In genomic region chr16:93817371-93817770, GRCm38 (mm10) we compare ENCODE assay signal across 14 mouse cellular contexts. TPM values are rescaled to one million over a fixed set of nuclear protein-coding genes. Genes with fewer than 3 reads are reported as not detected.
DNase-seq lines count a peak whose midpoint lies in the region; ATAC-seq and TF ChIP-seq lines count a peak whose summit lies in the region.
"Had no signal": no experiment of that assay in that cellular context is flagged by ENCODE, and none has a peak within 500 bp of the region (broad histone marks: within the 10 kb centered on the region; RNA-seq: fewer than 3 reads in every experiment).

No protein-coding gene starts in this region.

- no peaks in the 10 kb centered on the region for H3K79me2 ChIP-seq in CH12.LX (replicated peaks; ENCODE audit: control insufficient read depth, extremely low read depth, insufficient read depth, poor library complexity, severe bottlenecking)

- H3K27me3 ChIP-seq in heart, postnatal 0 days (ENCODE audit: control insufficient read depth, insufficient read depth, low read length): no peaks in the 10 kb centered on the region
- H3K27me3 ChIP-seq in heart, embryonic 10.5 days (ENCODE audit: insufficient read depth, poor library complexity, severe bottlenecking): 0 out of 2 replicates have a peak, but pooled peaks cover 6% of the 10 kb centered on the region
- no peaks in the 10 kb centered on the region for H3K27me3 ChIP-seq in CH12.LX (replicated peaks)
- no peaks in the 10 kb centered on the region for H3K27me3 ChIP-seq in liver, embryonic 14.5 days (ENCODE audit: control insufficient read depth, insufficient read depth, low read length)
- no peaks in the 10 kb centered on the region for H3K27me3 ChIP-seq in midbrain, embryonic 11.5 days (ENCODE audit: control insufficient read depth, insufficient read depth, low read length)
- H3K27me3 ChIP-seq in kidney, adult 2 months (replicated peaks; ENCODE audit: control insufficient read depth, insufficient read depth, low read length): no peaks in the 10 kb centered on the region
- H3K27me3 ChIP-seq: embryonic facial prominence, embryonic 15.5 days; forebrain, embryonic 13.5 days; kidney, embryonic 15.5 days had no signal

- no peak for ATAC-seq in heart, postnatal 0 days (ENCODE audit: insufficient read depth, low read depth)
- no peak for ATAC-seq in liver, embryonic 14.5 days (ENCODE audit: insufficient read depth)
- ATAC-seq in midbrain, embryonic 11.5 days (ENCODE audit: low FRiP score): no peak
- ATAC-seq: forebrain, embryonic 13.5 days had no signal

- no peak for TF ChIP-seq EP300 in heart, postnatal 0 days (IDR thresholded peaks at IDR 0.05; ENCODE audit: low read depth)
- no peak for TF ChIP-seq EP300 in CH12.LX (IDR thresholded peaks at IDR 0.05; ENCODE audit: low read length)
- TF ChIP-seq EP300 in liver, embryonic 14.5 days (IDR thresholded peaks at IDR 0.05; ENCODE audit: low read depth): no peak

- in situ Hi-C loops in CH12.LX (cut with MboI; ENCODE audit: low pct_ligation_motif_present, low pct_unique_long_range_greater_than_20kb, low sequenced_read_pairs) (no loop called here), ES-E14 (cut with MboI; ENCODE audit: low sequenced_read_pairs in 2 of 2, unreplicated experiment in 2 of 2) (no loop called here)

- no peak overlapping the region for H3K4me2 ChIP-seq in heart, postnatal 0 days (ENCODE audit: low read depth, low read length)
- peak overlapping the region; percentile 45; the same call in 1 of the 2 replicates for H3K4me2 ChIP-seq in CH12.LX (ENCODE audit: insufficient read depth, low read depth, poor library complexity, severe bottlenecking)
- H3K4me2 ChIP-seq in liver, embryonic 14.5 days (ENCODE audit: low read depth): peak overlapping the region; percentile 75
- H3K4me2 ChIP-seq in midbrain, embryonic 11.5 days: no peak overlapping the region
- H3K4me2 ChIP-seq: forebrain, embryonic 13.5 days; limb, embryonic 13.5 days had no signal

- no peak overlapping the region for H3K9ac ChIP-seq in heart, postnatal 0 days (replicated peaks; ENCODE audit: low read depth, low read length)
- H3K9ac ChIP-seq in CH12.LX (ENCODE audit: insufficient read depth, low read depth) (peak overlapping the region; percentile 26), ES-E14 (ENCODE audit: insufficient read depth, low read depth, low read length, poor library complexity, severe bottlenecking) (peak overlapping the region; percentile 64; the same call in 1 of the 2 replicates)
- H3K9ac ChIP-seq in liver, embryonic 14.5 days (replicated peaks): no peak overlapping the region
- no peak overlapping the region for H3K9ac ChIP-seq in midbrain, embryonic 11.5 days (ENCODE audit: low read length)
- H3K9ac ChIP-seq: embryonic facial prominence, embryonic 15.5 days; forebrain, embryonic 13.5 days; kidney, embryonic 15.5 days; limb, embryonic 13.5 days had no signal

- H3K4me1 ChIP-seq in heart, postnatal 0 days (ENCODE audit: control insufficient read depth, insufficient read depth): peaks cover 8% of the 10 kb centered on the region; the same call in 1 of the 2 replicates
- peaks cover 12% of the 10 kb centered on the region for H3K4me1 ChIP-seq in heart, embryonic 10.5 days
- H3K4me1 ChIP-seq in CH12.LX (ENCODE audit: control insufficient read depth in 1 of 2, insufficient read depth in 2 of 2) (peaks cover 16 to 38% of the 10 kb centered on the region in 2 experiments), ES-E14 (ENCODE audit: control insufficient read depth in 2 of 2, insufficient read depth in 2 of 2, low read length in 2 of 2, poor library complexity in 1 of 2) (peaks cover 0 to 14% of the 10 kb centered on the region in 2 experiments; a peak in 2 of 4 replicates)
- peaks cover 37 to 38% of the 10 kb centered on the region in 2 experiments for H3K4me1 ChIP-seq in liver, embryonic 14.5 days (replicated peaks; ENCODE audit: control insufficient read depth in 2 of 2, insufficient read depth in 2 of 2, low read length in 1 of 2)
- no peaks in the 10 kb centered on the region for H3K4me1 ChIP-seq in midbrain, embryonic 11.5 days (ENCODE audit: control insufficient read depth, insufficient read depth, low read length)
- H3K4me1 ChIP-seq in kidney, adult 2 months (ENCODE audit: control insufficient read depth, insufficient read depth, low read length): peaks cover 14% of the 10 kb centered on the region; the same call in 1 of the 2 replicates
- H3K4me1 ChIP-seq: midbrain, embryonic 10.5 days had no signal

- 0 out of 2 replicates have a peak, but pooled peaks cover 2% of the 10 kb centered on the region for H3K36me3 ChIP-seq in heart, postnatal 0 days (replicated peaks; ENCODE audit: control insufficient read depth, insufficient read depth, low read length)
- peaks cover under 1% of the 10 kb centered on the region; the same call in 1 of the 2 replicates for H3K36me3 ChIP-seq in heart, embryonic 10.5 days
- H3K36me3 ChIP-seq in CH12.LX (replicated peaks in 1 of 2; ENCODE audit: control insufficient read depth in 1 of 2, insufficient read depth in 1 of 2, low read length in 1 of 2) (no peaks in the 10 kb centered on the region), ES-E14 (ENCODE audit: control insufficient read depth, insufficient read depth, low read length, poor library complexity, severe bottlenecking) (peaks cover under 1% of the 10 kb centered on the region; the same call in 1 of the 2 replicates)
- no peaks in the 10 kb centered on the region for H3K36me3 ChIP-seq in liver, embryonic 14.5 days (replicated peaks; ENCODE audit: control insufficient read depth, insufficient read depth, low read depth)
- H3K36me3 ChIP-seq in midbrain, embryonic 11.5 days (ENCODE audit: control insufficient read depth, insufficient read depth, low read length): 0 out of 2 replicates have a peak, but pooled peaks cover 2% of the 10 kb centered on the region
- no peaks in the 10 kb centered on the region for H3K36me3 ChIP-seq in kidney, adult 2 months (ENCODE audit: control insufficient read depth, insufficient read depth, low read length)
- H3K36me3 ChIP-seq: embryonic facial prominence, embryonic 15.5 days had no signal

- 83% methylated on average over 5 of the region's 5 CpGs for WGBS in heart, postnatal 0 days
- WGBS in heart, embryonic 10.5 days: 89% methylated on average over 5 of the region's 5 CpGs
- WGBS in liver, embryonic 14.5 days (ENCODE audit: insufficient replicate concordance): 70% methylated on average over 5 of the region's 5 CpGs
- WGBS in midbrain, embryonic 11.5 days: 88% methylated on average over 5 of the region's 5 CpGs
- WGBS in kidney, adult 2 months: 73% methylated on average over 5 of the region's 5 CpGs

- dilution Hi-C loops in CH12.LX (cut with MboI; ENCODE audit: extremely low pct_ligation_motif_present, extremely low pct_unique_long_range_greater_than_20kb, low sequenced_read_pairs): no loop called here

- TF ChIP-seq POLR2A in CH12.LX (IDR thresholded peaks at IDR 0.05; ENCODE audit: low read depth, low read length): no peak
- TF ChIP-seq POLR2A in kidney, adult 2 months (IDR thresholded peaks at IDR 0.05; ENCODE audit: low read depth, low read length): no peak

- no peak for DNase-seq in heart, postnatal 0 days (ENCODE audit: low spot score)
- DNase-seq in heart, embryonic 10.5 days (ENCODE audit: low spot score): no peak
- DNase-seq in CH12.LX (ENCODE audit: extremely low read depth) (no peak), ES-E14 (ENCODE audit: low read depth, low spot score) (no peak)
- DNase-seq in liver, embryonic 14.5 days (ENCODE audit: low read depth in 3 of 3, low spot score in 3 of 3): no peak
- DNase-seq in midbrain, embryonic 11.5 days (ENCODE audit: low spot score, missing footprints): no peak
- no peak for DNase-seq in kidney, adult 2 months
- DNase-seq: cerebellum, adult 18-20 months; heart, postnatal 36 days had no signal

- TF ChIP-seq RAD21 in CH12.LX (IDR thresholded peaks at IDR 0.05; ENCODE audit: low read depth, low read length): no peak

- H3K4me3 ChIP-seq in heart, postnatal 0 days (ENCODE audit: low read depth, low read length): no peak overlapping the region
- H3K4me3 ChIP-seq in heart, embryonic 10.5 days: no peak overlapping the region
- no peak overlapping the region for H3K4me3 ChIP-seq in CH12.LX (replicated peaks in 1 of 3; ENCODE audit: low read depth in 2 of 3, low read length in 2 of 3, poor library complexity in 1 of 3)
- peak overlapping the region in 1 of 2 experiments; percentile 2; a peak in 1 of 4 replicates for H3K4me3 ChIP-seq in ES-E14 (ENCODE audit: insufficient read depth in 1 of 2, low read depth in 1 of 2, low read length in 2 of 2, poor library complexity in 1 of 2, severe bottlenecking in 1 of 2)
- H3K4me3 ChIP-seq in liver, embryonic 14.5 days (ENCODE audit: insufficient read depth in 1 of 2, low read depth in 2 of 2, low read length in 2 of 2): no peak overlapping the region
- H3K4me3 ChIP-seq in midbrain, embryonic 11.5 days (ENCODE audit: low read depth, low read length): no peak overlapping the region
- H3K4me3 ChIP-seq in kidney, adult 2 months (ENCODE audit: insufficient read depth, low read depth, low read length): no peak overlapping the region
- H3K4me3 ChIP-seq: embryonic facial prominence, embryonic 15.5 days; forebrain, embryonic 13.5 days; kidney, embryonic 15.5 days; limb, embryonic 13.5 days; midbrain, embryonic 10.5 days had no signal

- H3K27ac ChIP-seq in heart, postnatal 0 days (ENCODE audit: low read depth): peak overlapping the region; percentile 88
- H3K27ac ChIP-seq in heart, embryonic 10.5 days: no peak overlapping the region
- H3K27ac ChIP-seq in CH12.LX (ENCODE audit: insufficient read depth, low read depth) (peak overlapping the region; percentile 97), ES-E14 (ENCODE audit: insufficient read depth, low read depth, low read length, poor library complexity, severe bottlenecking) (peak overlapping the region; percentile 97; the same call in 1 of the 2 replicates)
- peak overlapping the region; percentile 80; the same call in 1 of the 2 replicates for H3K27ac ChIP-seq in liver, embryonic 14.5 days
- no peak overlapping the region for H3K27ac ChIP-seq in midbrain, embryonic 11.5 days (ENCODE audit: low read depth, low read length)
- no peak overlapping the region for H3K27ac ChIP-seq in kidney, adult 2 months (ENCODE audit: insufficient read depth, low read depth, low read length)
- H3K27ac ChIP-seq: forebrain, embryonic 13.5 days; limb, embryonic 13.5 days; midbrain, embryonic 10.5 days had no signal

- H3K9me3 ChIP-seq in heart, postnatal 0 days (replicated peaks; ENCODE audit: control insufficient read depth, low read length): peaks cover 9% of the 10 kb centered on the region; the same call in 1 of the 2 replicates
- 0 out of 2 replicates have a peak, but pooled peaks cover 5% of the 10 kb centered on the region for H3K9me3 ChIP-seq in heart, embryonic 10.5 days
- H3K9me3 ChIP-seq in CH12.LX (replicated peaks; ENCODE audit: low read length): peaks cover 6% of the 10 kb centered on the region
- no peaks in the 10 kb centered on the region for H3K9me3 ChIP-seq in ES-E14 (ENCODE audit: control insufficient read depth, insufficient read depth, low read depth, low read length)
- no peaks in the 10 kb centered on the region for H3K9me3 ChIP-seq in liver, embryonic 14.5 days (ENCODE audit: control insufficient read depth, low read length)
- H3K9me3 ChIP-seq in midbrain, embryonic 11.5 days (ENCODE audit: control insufficient read depth, low read length): no peaks in the 10 kb centered on the region
- H3K9me3 ChIP-seq: embryonic facial prominence, embryonic 15.5 days; forebrain, embryonic 13.5 days; kidney, embryonic 15.5 days had no signal

- no peak for TF ChIP-seq CTCF in heart, postnatal 0 days (IDR thresholded peaks at IDR 0.05; ENCODE audit: low read depth)
- TF ChIP-seq CTCF in CH12.LX (conservative IDR thresholded peaks at IDR 0.05 in 1 of 2, IDR thresholded peaks at IDR 0.05 in 1 of 2; ENCODE audit: low read depth in 2 of 2, low read length in 2 of 2): no peak
- TF ChIP-seq CTCF in liver, embryonic 14.5 days (IDR thresholded peaks at IDR 0.05; ENCODE audit: low read depth): no peak
- no peak for TF ChIP-seq CTCF in kidney, adult 2 months (conservative IDR thresholded peaks at IDR 0.05; ENCODE audit: insufficient read depth, insufficient read length, low read depth, low read length)

RNA-seq across cellular contexts. Expression of gene Morc3, which starts 14.6 kb away (rescaled TPM):
- total RNA-seq in heart, postnatal 0 days (2014; rRNA removed; ENCODE audit: low replicate concordance): 35.5 and 38.8 TPM in 2 replicates
- polyA plus RNA-seq in heart, postnatal 0 days (2015; fragmentation: Nextera tagmentation; extraction: Ambion mirVana): 14.7 and 20.2 TPM in 2 replicates
- polyA plus RNA-seq in heart, embryonic 10.5 days (2016; fragmentation: Nextera tagmentation; extraction: Ambion mirVana): 24.7 and 28.1 TPM in 2 replicates
- total RNA-seq in CH12.LX (2012; rRNA removed) (25.4 and 25.5 TPM in 2 replicates), CH12.LX (2014; rRNA removed) (45.6 and 53.2 TPM in 2 replicates), ES-E14 (2012; rRNA removed) (90.3 and 98.4 TPM in 2 replicates)
- polyA plus RNA-seq in CH12.LX (2012; ENCODE audit: insufficient read length, low read depth): 17.3 and 17.8 TPM in 2 replicates
- polyA plus RNA-seq in liver, embryonic 14.5 days (2012; rRNA removed): 6.2 and 11.8 TPM in 2 replicates
- 14.5 and 16.4 TPM in 2 replicates for polyA plus RNA-seq in liver, embryonic 14.5 days (2014; fragmentation: Nextera tagmentation; extraction: Ambion mirVana)
- 27.7 and 29.6 TPM in 2 replicates for polyA plus RNA-seq in midbrain, embryonic 11.5 days (2014; fragmentation: Nextera tagmentation; extraction: Ambion mirVana)
- 5.3 and 6.4 TPM in 2 replicates for polyA plus RNA-seq in kidney, adult 2 months (2012; rRNA removed)

Comparison
In these comparisons a context has a peak if more than half of its experiments do, and no peak if none do; other contexts are left out.
1. H3K27ac ChIP-seq: peak in heart, postnatal 0 days (single experiment), CH12.LX (single experiment), ES-E14 (single experiment) and liver, embryonic 14.5 days (single experiment); none in heart, embryonic 10.5 days (single experiment), midbrain, embryonic 11.5 days (single experiment) and kidney, adult 2 months (single experiment).
2. H3K4me2 ChIP-seq: peak in CH12.LX (single experiment) and liver, embryonic 14.5 days (single experiment); none in heart, postnatal 0 days (single experiment) and midbrain, embryonic 11.5 days (single experiment).
3. H3K9ac ChIP-seq: peak in CH12.LX (single experiment) and ES-E14 (single experiment); none in heart, postnatal 0 days (single experiment), liver, embryonic 14.5 days (single experiment) and midbrain, embryonic 11.5 days (single experiment).